Mouse (Mus musculus) ES-E14 (cell line): ENCODE results near the gene 2610042L04Rik. TPM values are rescaled to one million over a fixed set of nuclear protein-coding genes. Genes with fewer than 3 reads are reported as not detected.
"Not testable (repeated sequence)": the region's sequence is repeated elsewhere in the genome, so short reads cannot be mapped to it uniquely, and the experiment has no call there.

Experiments
- DNase-seq: peaks from one replicate; pipeline ENCODE4 v3.0.0-alpha.2; 2013; ENCODE audit warnings: low read depth, low spot score
- H3K27ac ChIP-seq: 2 replicates; pipeline ENCODE4 v1.5.1; 2012; ENCODE audit warnings: low read depth, mild to moderate bottlenecking, low read length, moderate library complexity, mixed read lengths; ENCODE audit not compliant: poor library complexity, insufficient read depth, severe bottlenecking
- H3K36me3 ChIP-seq: 2 replicates; pipeline ENCODE4 v1.6.1; 2012; ENCODE audit warnings: mild to moderate bottlenecking, low read length, moderate library complexity, mixed read lengths; ENCODE audit not compliant: control insufficient read depth, poor library complexity, insufficient read depth, severe bottlenecking
- H3K4me1 ChIP-seq, 2 experiments: fragments of 150-350 bp in 1 of 2; sonication (generic) in 1 of 2; 2 replicates each; pipeline ENCODE4 v1.6.1; 2012; ENCODE audit warnings: low read length in 2 of 2, mild to moderate bottlenecking in 1 of 2, mixed read lengths in 1 of 2; ENCODE audit not compliant: control insufficient read depth in 2 of 2, insufficient read depth in 2 of 2, poor library complexity in 1 of 2
- H3K4me3 ChIP-seq, 2 experiments: fragments of 150-350 bp in 1 of 2; sonication (generic) in 1 of 2; 2 replicates each; pipeline ENCODE4 v1.5.1; 2012; ENCODE audit warnings: low read length in 2 of 2, low read depth in 1 of 2, mild to moderate bottlenecking in 1 of 2, mixed read lengths in 1 of 2; ENCODE audit not compliant: insufficient read depth in 1 of 2, poor library complexity in 1 of 2, severe bottlenecking in 1 of 2
- H3K9ac ChIP-seq: 2 replicates; pipeline ENCODE4 v1.6.1; 2012; ENCODE audit warnings: low read depth, mild to moderate bottlenecking, low read length, mixed read lengths; ENCODE audit not compliant: poor library complexity, insufficient read depth, severe bottlenecking
- H3K9me3 ChIP-seq: fragments of 150-350 bp; sonication (generic); 2 replicates; pipeline ENCODE4 v1.6.1; 2012; ENCODE audit warnings: low read depth, mild to moderate bottlenecking, low read length; ENCODE audit not compliant: control insufficient read depth, insufficient read depth
- in situ Hi-C, 2 experiments: fragments of 600-800 bp; cut with MboI; formaldehyde crosslinking; loops; one replicate each; pipeline ENCODE4 v1.15.1; 2025; ENCODE audit warnings: low sequenced_read_pairs in 2 of 2, inconsistent platforms in 1 of 2; ENCODE audit not compliant: unreplicated experiment in 2 of 2
- total RNA-seq: library from RNA; depleted of rRNA; stranded (reverse); fragments of 300-350 nt; gene quantifications from 2 replicates; pipeline ENCODE4 v1.2.3, GENCODE M21; 2012; rRNA removed

The 2610042L04Rik gene
- total RNA-seq, 1 experiment, result 0.67 TPM

DNA sequence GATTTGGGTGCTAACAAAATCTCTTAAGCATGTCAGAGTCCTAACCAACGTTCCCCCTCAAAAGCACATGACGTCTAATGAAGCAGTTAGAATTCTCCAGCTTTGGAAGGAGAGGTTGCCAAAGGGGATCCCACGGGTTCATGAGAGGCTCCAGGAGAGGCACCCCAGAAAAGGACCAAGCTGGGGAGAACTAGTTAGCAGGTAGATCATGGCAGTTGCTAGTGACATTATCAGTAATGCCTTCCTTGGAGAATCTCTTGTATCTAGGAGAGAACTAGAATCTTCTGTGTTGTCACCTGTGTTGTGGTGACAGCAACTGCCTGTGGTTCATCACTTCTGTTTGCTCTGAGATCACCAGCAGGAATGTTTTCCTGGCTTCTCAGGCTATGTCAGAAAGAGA, 62.7 kb downstream of the 2610042L04Rik start, which contains the start of gene Gm3159:
Gene Gm3159 (plus strand): TSS at position 301 of the 400 bp plus-strand sequence.
- H3K9ac ChIP-seq, in situ Hi-C loops, H3K27ac ChIP-seq, H3K36me3 ChIP-seq, H3K4me3 ChIP-seq, H3K9me3 ChIP-seq, DNase-seq, H3K4me1 ChIP-seq: not testable (repeated sequence)

DNA sequence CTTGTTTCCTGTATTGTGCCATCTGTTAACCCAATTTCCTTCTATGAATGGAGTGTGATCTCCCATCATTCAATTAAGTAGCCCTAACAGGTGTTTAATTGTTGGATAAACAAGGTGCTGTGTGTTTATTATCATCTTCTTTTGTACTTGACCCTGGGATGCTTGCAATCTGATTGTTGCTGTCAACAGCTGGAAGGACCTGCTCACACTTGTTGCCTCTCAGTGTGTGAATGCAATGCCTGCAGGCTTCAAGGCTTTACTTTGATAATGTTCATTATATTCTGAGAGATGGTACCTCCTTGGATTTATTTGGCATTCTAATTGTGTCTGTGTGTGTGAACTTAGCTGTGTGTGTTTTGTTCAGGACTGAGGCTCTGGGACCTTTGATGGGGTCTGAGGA, 64.1 kb downstream of the 2610042L04Rik start:
- in situ Hi-C loops, H3K27ac ChIP-seq: not testable (repeated sequence)

DNA sequence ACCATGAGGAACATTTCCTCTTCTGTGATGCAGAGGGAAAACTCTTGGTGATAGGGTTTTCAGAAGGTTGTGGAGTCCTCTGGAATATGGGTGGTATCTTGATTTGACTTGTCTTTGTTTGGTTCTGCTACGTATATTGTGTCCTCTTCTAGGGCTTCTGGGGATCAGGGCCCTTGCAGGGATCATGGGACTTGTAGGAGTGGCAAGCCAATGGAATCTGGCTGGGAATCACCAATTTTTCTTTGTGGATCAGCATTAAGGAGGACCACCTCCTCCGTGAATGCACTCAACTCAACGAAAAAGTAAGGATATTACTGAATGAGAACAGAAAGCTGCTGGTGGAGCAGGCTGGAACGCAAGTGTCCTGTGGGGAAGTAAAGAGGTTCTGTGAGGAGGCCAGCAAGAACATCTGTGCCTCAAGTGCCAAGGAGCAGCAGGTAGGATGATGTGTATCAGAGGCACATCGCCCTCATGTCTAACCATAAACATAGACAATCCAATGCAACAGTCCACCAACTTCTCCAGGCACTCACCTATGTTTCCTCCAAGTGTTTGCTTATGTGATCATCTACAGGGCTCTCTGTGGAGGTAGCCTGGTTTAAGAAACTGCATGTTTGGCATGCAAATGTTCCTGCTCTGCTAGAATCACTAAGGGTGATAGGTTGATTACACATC, 65.7 kb downstream of the 2610042L04Rik start:
- in situ Hi-C loops, H3K4me3 ChIP-seq, H3K27ac ChIP-seq, H3K4me1 ChIP-seq, H3K9me3 ChIP-seq, H3K36me3 ChIP-seq, H3K9ac ChIP-seq, DNase-seq: not testable (repeated sequence)

More for the DNA sequence above, 64.1 kb downstream of the 2610042L04Rik start:
- not testable (repeated sequence) for DNase-seq, H3K9ac ChIP-seq, H3K9me3 ChIP-seq, H3K36me3 ChIP-seq, H3K4me3 ChIP-seq, H3K4me1 ChIP-seq

DNA sequence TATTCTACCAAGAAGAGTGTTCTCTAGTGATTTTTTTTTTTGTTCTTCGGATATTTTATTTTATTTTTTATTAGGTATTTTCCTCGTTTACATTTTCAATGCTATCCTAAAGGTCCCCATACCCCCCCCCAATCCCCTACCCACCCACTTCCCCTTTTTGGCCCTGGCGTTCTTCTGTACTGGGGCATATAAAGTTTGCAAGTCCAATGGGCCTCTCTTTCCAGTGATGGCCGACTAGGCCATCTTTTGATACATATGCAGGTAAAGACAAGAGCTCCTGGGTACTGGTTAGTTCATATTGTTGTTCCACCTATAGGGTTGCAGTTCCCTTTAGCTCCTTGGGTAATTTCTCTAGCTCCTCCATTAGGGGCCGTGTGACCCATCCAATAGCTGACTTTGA, 66.7 kb downstream of the 2610042L04Rik start:
- H3K9me3 ChIP-seq, DNase-seq: not testable (repeated sequence)

DNA sequence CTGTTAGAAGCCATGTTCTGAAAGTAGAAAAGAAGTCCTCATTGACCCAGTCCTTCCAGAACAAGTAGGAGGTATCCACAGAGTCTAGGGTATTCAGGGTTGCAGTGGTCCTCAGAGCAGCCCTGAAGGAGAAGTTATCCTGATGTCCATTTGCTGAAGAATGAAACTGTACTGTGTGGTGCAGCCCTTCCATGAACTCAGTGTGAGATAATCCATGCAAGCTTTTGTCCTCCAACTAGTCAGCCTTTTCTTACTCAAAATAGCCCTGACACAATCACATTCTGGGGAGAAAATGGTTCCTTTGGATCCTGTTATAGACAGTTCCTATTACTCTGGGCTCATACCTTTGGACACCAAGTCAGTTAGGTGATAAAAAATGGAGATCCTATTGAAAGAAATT, 69.3 kb downstream of the 2610042L04Rik start:
- DNase-seq, H3K36me3 ChIP-seq, H3K4me3 ChIP-seq, H3K9me3 ChIP-seq, H3K9ac ChIP-seq, H3K27ac ChIP-seq, in situ Hi-C loops, H3K4me1 ChIP-seq: not testable (repeated sequence)

More for the DNA sequence above, 66.7 kb downstream of the 2610042L04Rik start:
- H3K9ac ChIP-seq, H3K4me3 ChIP-seq, in situ Hi-C loops, H3K27ac ChIP-seq, H3K4me1 ChIP-seq, H3K36me3 ChIP-seq: not testable (repeated sequence)

Other genes with a start within 250 kb of the 2610042L04Rik start
- 1.2 and 1.7 TPM in 2 replicates for gene Gm8108, start 224.2 kb upstream of the 2610042L04Rik start, total RNA-seq
- gene Gm3127, start 169.7 kb upstream of the 2610042L04Rik start, total RNA-seq, result not detected in 2 replicates
- gene Gm2974, start 152.2 kb upstream of the 2610042L04Rik start, total RNA-seq, result 10.1 and 12.4 TPM in 2 replicates
- gene Gm3138, start 85.1 kb upstream of the 2610042L04Rik start, total RNA-seq, result not detected in 2 replicates
- gene Gm3149, start 17.5 kb upstream of the 2610042L04Rik start, total RNA-seq, result 0.54 and 0.85 TPM in 2 replicates
- 0.09 TPM in 1 of 2 replicates, not detected in the other for gene Gm3159, start 62.8 kb downstream of the 2610042L04Rik start, total RNA-seq
- gene Gm3164, start 80.7 kb downstream of the 2610042L04Rik start, total RNA-seq, result 0.26 and 0.58 TPM in 2 replicates
- gene Gm3173, start 96.2 kb downstream of the 2610042L04Rik start, total RNA-seq, result not detected in 2 replicates
- not detected in 2 replicates for gene Gm3182, start 147.0 kb downstream of the 2610042L04Rik start, total RNA-seq
- gene Gm3047, start 220.6 kb downstream of the 2610042L04Rik start, total RNA-seq, result not detected in 2 replicates